Mouse (Mus musculus): ENCODE data around the gene Tnrc6b. TPM values are rescaled to one million over a fixed set of nuclear protein-coding genes. Genes with fewer than 3 reads are reported as not detected.
"Not testable (repeated sequence)": the region's sequence is repeated elsewhere in the genome, so short reads cannot be mapped to it uniquely, and the experiment has no call there.

Tnrc6b gene
- polyA plus RNA-seq, 1 experiment from 2014 or later = 16.3 TPM

GRCm38 (mm10) chr15:80924211-80924610 is 213.1 kb downstream of the Tnrc6b start:
- ATAC-seq (replicated peaks; ENCODE audit: low FRiP score, low TSS enrichment, low read depth) = no peak
- whole genome bisulfite sequencing = 92% methylated on average over 2 of the region's 2 CpGs
- Histone ChIP-seq H3K9me3 (ENCODE audit: control insufficient read depth, low read length) (no peaks in the 10 kb centered on the region), H3K27me3 (replicated peaks; ENCODE audit: control insufficient read depth, insufficient read depth, low read length) (no peaks in the 10 kb centered on the region), H3K9ac (ENCODE audit: low read length) (no peak overlapping the region), H3K36me3 (ENCODE audit: control insufficient read depth, insufficient read depth, low read length) (peaks cover 83% of the 10 kb centered on the region), H3K4me1 (replicated peaks; ENCODE audit: control insufficient read depth, insufficient read depth, low read length) (no peaks in the 10 kb centered on the region), H3K4me3 (ENCODE audit: low read depth, low read length) (no peak overlapping the region), H3K27ac (ENCODE audit: low read depth) (no peak overlapping the region), H3K4me2 (ENCODE audit: low read length) (no peak overlapping the region)
- DNase-seq (ENCODE audit: low spot score) = no peak

GRCm38 (mm10) chr15:80928811-80929355 is 217.8 kb downstream of the Tnrc6b start:
- ATAC-seq (replicated peaks; ENCODE audit: low FRiP score, low TSS enrichment, low read depth) (no peak), DNase-seq (ENCODE audit: low spot score) (no peak)
- Histone ChIP-seq H3K9ac (ENCODE audit: low read length) (no peak overlapping the region), H3K4me1 (replicated peaks; ENCODE audit: control insufficient read depth, insufficient read depth, low read length) (no peaks in the 10 kb centered on the region), H3K27me3 (replicated peaks; ENCODE audit: control insufficient read depth, insufficient read depth, low read length) (no peaks in the 10 kb centered on the region), H3K27ac (ENCODE audit: low read depth) (no peak overlapping the region), H3K4me3 (ENCODE audit: low read depth, low read length) (no peak overlapping the region), H3K4me2 (ENCODE audit: low read length) (no peak overlapping the region), H3K9me3 (ENCODE audit: control insufficient read depth, low read length) (no peaks in the 10 kb centered on the region), H3K36me3 (ENCODE audit: control insufficient read depth, insufficient read depth, low read length) (peaks cover 70% of the 10 kb centered on the region)
- WGBS = 84% methylated on average over 20 of the region's 20 CpGs

GRCm38 (mm10) chr15:80930048-80930571 is 219.0 kb downstream of the Tnrc6b start:
- ATAC-seq (replicated peaks; ENCODE audit: low FRiP score, low TSS enrichment, low read depth) (no peak; the same call in 1 of the 2 replicates), DNase-seq (ENCODE audit: low spot score) (no peak)
- H3K4me1 ChIP-seq (replicated peaks; ENCODE audit: control insufficient read depth, insufficient read depth, low read length) = no peaks in the 10 kb centered on the region
- no peak overlapping the region for H3K9ac ChIP-seq (ENCODE audit: low read length)
- no peak overlapping the region for H3K4me3 ChIP-seq (ENCODE audit: low read depth, low read length)
- H3K27ac ChIP-seq (ENCODE audit: low read depth) = no peak overlapping the region; the same call in 1 of the 2 replicates
- no peaks in the 10 kb centered on the region for H3K27me3 ChIP-seq (replicated peaks; ENCODE audit: control insufficient read depth, insufficient read depth, low read length)
- no peaks in the 10 kb centered on the region for H3K9me3 ChIP-seq (ENCODE audit: control insufficient read depth, low read length)
- peaks cover 66% of the 10 kb centered on the region for H3K36me3 ChIP-seq (ENCODE audit: control insufficient read depth, insufficient read depth, low read length)
- 35% methylated on average over 14 of the region's 16 CpGs for WGBS
- H3K4me2 ChIP-seq (ENCODE audit: low read length) = no peak overlapping the region

DNA sequence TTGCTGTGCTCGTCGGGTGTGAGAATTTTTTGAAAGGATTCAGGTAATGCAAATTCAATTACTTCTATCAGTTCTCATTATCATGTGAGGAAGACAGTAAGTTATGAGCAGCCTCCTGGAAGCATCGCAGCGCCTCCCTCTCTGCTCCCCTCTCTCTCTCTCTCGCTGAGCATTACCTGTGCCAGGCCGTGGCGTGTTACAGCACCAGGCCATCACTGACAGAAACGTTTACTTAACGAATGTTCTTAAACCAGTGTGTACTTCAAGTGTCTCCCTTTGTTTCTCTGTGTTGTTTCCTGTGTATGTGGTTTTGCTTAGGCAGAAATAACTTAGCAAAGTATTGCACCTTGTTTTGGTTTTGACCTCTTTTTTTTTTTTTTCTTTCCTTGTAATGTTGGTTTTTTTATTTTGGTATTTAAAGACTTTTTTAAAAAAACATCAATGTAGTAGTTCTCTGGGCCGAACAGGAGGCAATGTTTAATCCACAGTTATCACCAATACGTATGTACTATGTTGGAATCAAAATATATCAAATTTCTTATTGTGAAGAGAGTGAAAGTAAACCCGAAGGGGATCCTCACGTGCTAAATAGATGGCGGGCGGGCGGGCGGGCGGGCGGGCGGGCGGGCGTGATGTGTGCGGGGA is 219.7 kb downstream of the Tnrc6b start:
- WGBS = 80% methylated on average over 23 of the region's 23 CpGs
- DNase-seq (ENCODE audit: low spot score); H3K4me1 ChIP-seq (replicated peaks; ENCODE audit: control insufficient read depth, insufficient read depth, low read length); H3K27ac ChIP-seq (ENCODE audit: low read depth); H3K9me3 ChIP-seq (ENCODE audit: control insufficient read depth, low read length); H3K4me3 ChIP-seq (ENCODE audit: low read depth, low read length); H3K4me2 ChIP-seq (ENCODE audit: low read length); H3K27me3 ChIP-seq (replicated peaks; ENCODE audit: control insufficient read depth, insufficient read depth, low read length); ATAC-seq (replicated peaks; ENCODE audit: low FRiP score, low TSS enrichment, low read depth); H3K9ac ChIP-seq (ENCODE audit: low read length): not testable (repeated sequence)
- H3K36me3 ChIP-seq (ENCODE audit: control insufficient read depth, insufficient read depth, low read length) = peaks cover 61% of the 10 kb centered on the region

DNA sequence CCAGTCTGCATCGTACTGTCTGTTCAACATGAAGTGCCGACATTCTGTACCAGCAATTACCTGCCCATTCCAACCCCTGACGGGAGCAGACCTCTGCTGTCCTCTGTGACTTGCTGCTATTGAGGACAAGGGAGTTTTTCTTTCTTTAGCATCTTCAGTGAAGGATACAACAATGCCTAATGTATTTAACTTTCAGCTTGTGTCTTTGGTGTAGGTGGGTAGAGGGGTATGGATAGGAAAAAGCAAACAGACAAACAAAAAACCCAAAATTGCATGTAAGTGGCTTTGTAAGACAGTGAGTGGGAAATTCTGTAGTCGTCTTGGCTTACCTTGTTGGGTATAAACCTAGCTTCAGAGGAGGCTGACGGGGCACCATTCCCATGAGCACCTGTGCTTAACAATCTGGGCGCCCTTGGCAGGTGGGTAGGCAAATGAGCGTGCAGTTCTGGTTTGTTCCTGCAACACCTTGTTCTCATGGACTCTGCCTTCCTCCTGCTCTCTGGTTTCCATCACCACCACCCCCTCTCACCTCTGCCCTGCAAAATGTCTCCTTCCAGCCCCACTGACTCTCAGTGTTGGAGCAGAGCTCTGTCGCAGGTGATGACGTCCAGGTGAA is 220.3 kb downstream of the Tnrc6b start:
- H3K27me3 ChIP-seq (replicated peaks; ENCODE audit: control insufficient read depth, insufficient read depth, low read length) = no peaks in the 10 kb centered on the region
- 92% methylated on average over 9 of the region's 9 CpGs for WGBS
- no peaks in the 10 kb centered on the region for H3K4me1 ChIP-seq (replicated peaks; ENCODE audit: control insufficient read depth, insufficient read depth, low read length)
- no peak for DNase-seq (ENCODE audit: low spot score)
- no peak overlapping the region for H3K4me3 ChIP-seq (ENCODE audit: low read depth, low read length)
- no peak overlapping the region for H3K27ac ChIP-seq (ENCODE audit: low read depth)
- H3K9ac ChIP-seq (ENCODE audit: low read length) = no peak overlapping the region
- no peak overlapping the region for H3K4me2 ChIP-seq (ENCODE audit: low read length)
- no peak for ATAC-seq (replicated peaks; ENCODE audit: low FRiP score, low TSS enrichment, low read depth)
- peaks cover 59% of the 10 kb centered on the region for H3K36me3 ChIP-seq (ENCODE audit: control insufficient read depth, insufficient read depth, low read length)
- no peaks in the 10 kb centered on the region for H3K9me3 ChIP-seq (ENCODE audit: control insufficient read depth, low read length)

- 88% methylated on average over 5 of the region's 5 CpGs for WGBS
- ATAC-seq (replicated peaks; ENCODE audit: low FRiP score, low TSS enrichment, low read depth) = no peak
Observed at GRCm38 (mm10) chr15:80934841-80935240, 223.7 kb downstream of the Tnrc6b start.

DNA sequence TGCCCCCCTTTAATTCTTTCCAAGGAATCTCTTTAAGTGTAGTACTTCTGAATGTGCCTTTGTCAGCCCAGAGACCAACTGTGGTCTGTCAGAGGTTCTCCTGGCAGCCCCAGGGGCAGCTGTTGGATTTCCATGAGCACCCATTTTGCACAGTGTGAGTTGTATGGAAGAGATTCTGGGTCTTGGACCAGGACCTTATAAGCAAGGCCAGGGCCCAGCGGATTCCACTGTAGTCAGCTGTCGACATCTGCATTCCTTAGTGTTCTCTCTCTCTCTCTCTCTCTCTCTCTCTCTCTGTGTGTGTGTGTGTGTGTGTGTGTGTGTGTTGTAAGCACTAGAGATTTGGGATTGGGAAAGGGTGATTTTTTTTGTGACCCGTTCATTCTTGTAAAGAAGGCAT is 225.6 kb downstream of the Tnrc6b start:
- no peak for DNase-seq (ENCODE audit: low spot score)
- no peak overlapping the region for H3K4me3 ChIP-seq (ENCODE audit: low read depth, low read length)
- H3K4me2 ChIP-seq (ENCODE audit: low read length) = no peak overlapping the region
- no peaks in the 10 kb centered on the region for H3K27me3 ChIP-seq (replicated peaks; ENCODE audit: control insufficient read depth, insufficient read depth, low read length)
- H3K36me3 ChIP-seq (ENCODE audit: control insufficient read depth, insufficient read depth, low read length) = peaks cover 30% of the 10 kb centered on the region
- ATAC-seq (replicated peaks; ENCODE audit: low FRiP score, low TSS enrichment, low read depth) = no peak
- H3K27ac ChIP-seq (ENCODE audit: low read depth) = no peak overlapping the region
- WGBS = 76% methylated on average over 3 of the region's 3 CpGs
- H3K4me1 ChIP-seq (replicated peaks; ENCODE audit: control insufficient read depth, insufficient read depth, low read length) = no peaks in the 10 kb centered on the region
- H3K9ac ChIP-seq (ENCODE audit: low read length) = no peak overlapping the region
- H3K9me3 ChIP-seq (ENCODE audit: control insufficient read depth, low read length) = no peaks in the 10 kb centered on the region

More at GRCm38 (mm10) chr15:80934841-80935240, 223.7 kb downstream of the Tnrc6b start:
- H3K27me3 ChIP-seq (replicated peaks; ENCODE audit: control insufficient read depth, insufficient read depth, low read length) = no peaks in the 10 kb centered on the region
- H3K4me3 ChIP-seq (ENCODE audit: low read depth, low read length) = no peak overlapping the region
- H3K36me3 ChIP-seq (ENCODE audit: control insufficient read depth, insufficient read depth, low read length) = peaks cover 34% of the 10 kb centered on the region
- H3K27ac ChIP-seq (ENCODE audit: low read depth) = no peak overlapping the region
- no peak overlapping the region for H3K9ac ChIP-seq (ENCODE audit: low read length)
- no peaks in the 10 kb centered on the region for H3K4me1 ChIP-seq (replicated peaks; ENCODE audit: control insufficient read depth, insufficient read depth, low read length)
- DNase-seq (ENCODE audit: low spot score) = no peak
- H3K9me3 ChIP-seq (ENCODE audit: control insufficient read depth, low read length) = no peaks in the 10 kb centered on the region
- no peak overlapping the region for H3K4me2 ChIP-seq (ENCODE audit: low read length)

DNA sequence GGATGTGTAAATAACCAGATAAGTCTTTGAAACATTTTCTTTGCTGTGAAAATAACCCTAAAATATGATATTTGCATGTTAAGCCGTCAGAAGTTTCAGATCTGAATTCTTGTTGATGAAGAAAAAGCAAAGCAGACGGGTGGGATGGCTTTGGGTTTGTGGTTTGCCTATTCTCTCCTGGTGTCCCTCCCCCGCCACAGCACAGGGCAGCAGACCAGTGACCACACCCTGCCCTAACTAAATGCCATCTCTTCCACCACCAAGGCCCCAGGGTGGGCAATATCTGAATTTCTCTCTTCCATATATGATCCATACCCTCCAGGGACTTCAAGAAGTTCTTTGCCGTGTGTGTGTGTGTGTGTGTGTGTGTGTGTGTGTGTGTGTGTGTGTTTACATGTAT is 227.5 kb downstream of the Tnrc6b start:
- Histone ChIP-seq H3K4me2 (ENCODE audit: low read length) (no peak overlapping the region), H3K9ac (ENCODE audit: low read length) (no peak overlapping the region), H3K27me3 (replicated peaks; ENCODE audit: control insufficient read depth, insufficient read depth, low read length) (no peaks in the 10 kb centered on the region), H3K4me1 (replicated peaks; ENCODE audit: control insufficient read depth, insufficient read depth, low read length) (no peaks in the 10 kb centered on the region), H3K27ac (ENCODE audit: low read depth) (no peak overlapping the region), H3K9me3 (ENCODE audit: control insufficient read depth, low read length) (no peaks in the 10 kb centered on the region), H3K4me3 (ENCODE audit: low read depth, low read length) (no peak overlapping the region), H3K36me3 (ENCODE audit: control insufficient read depth, insufficient read depth, low read length) (peaks cover 21% of the 10 kb centered on the region)
- no peak for ATAC-seq (replicated peaks; ENCODE audit: low FRiP score, low TSS enrichment, low read depth)
- no peak for DNase-seq (ENCODE audit: low spot score)
- WGBS = 84% methylated on average over 4 of the region's 4 CpGs
